Mouse (Mus musculus) lung, postnatal 36 days (tissue): ENCODE data around the gene Prdx5.

Experiments used
- DNase-seq: peaks from one replicate; pipeline ENCODE4 v3.0.0; 2022; ENCODE audit warnings: mixed read lengths

The Prdx5 gene

DNA sequence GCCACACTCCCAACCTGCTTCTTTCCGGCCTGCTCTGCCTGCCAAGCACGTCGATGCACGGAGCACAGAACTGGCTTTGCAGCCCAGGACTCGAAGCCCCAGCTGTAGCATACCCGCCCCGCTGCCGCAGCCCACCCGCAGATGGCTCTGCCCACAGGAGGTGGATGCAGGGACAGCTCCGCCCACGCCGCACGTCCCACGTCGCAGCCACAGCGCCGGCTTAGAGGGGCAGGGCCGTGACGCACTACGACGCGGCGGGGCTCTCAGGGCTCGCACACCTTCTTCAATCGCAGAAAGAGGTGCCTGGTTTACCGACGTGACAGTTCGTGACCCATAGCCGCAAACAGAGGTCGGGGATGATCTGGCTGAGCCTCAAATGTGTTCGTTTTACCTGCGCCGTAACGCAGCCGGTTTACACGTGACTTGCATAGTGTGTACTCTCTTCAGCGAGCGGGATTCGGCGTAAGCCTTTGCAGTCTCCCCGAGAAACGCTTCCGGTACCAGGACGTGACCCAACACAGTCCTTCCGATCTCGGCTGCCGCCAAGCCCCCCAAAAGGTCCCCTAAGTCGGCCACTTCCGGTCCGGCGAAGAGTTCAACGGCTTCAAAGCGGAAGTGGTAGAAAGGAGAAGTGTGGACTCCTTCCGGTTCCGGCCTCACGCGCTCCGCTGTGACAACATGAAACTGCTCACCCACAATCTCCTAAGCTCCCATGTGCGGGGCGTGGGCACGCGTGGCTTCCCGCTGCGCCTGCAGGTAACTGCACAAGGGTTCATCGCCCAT is at the start of gene Prdx5, which contains the start of gene Trmt112:
Gene Prdx5, minus strand, starts transcription at position 600 of the 783 bp plus-strand sequence.
Gene Trmt112, plus strand, starts transcription at position 192 of the 783 bp plus-strand sequence.
- peak; percentile 94 for DNase-seq

DNA sequence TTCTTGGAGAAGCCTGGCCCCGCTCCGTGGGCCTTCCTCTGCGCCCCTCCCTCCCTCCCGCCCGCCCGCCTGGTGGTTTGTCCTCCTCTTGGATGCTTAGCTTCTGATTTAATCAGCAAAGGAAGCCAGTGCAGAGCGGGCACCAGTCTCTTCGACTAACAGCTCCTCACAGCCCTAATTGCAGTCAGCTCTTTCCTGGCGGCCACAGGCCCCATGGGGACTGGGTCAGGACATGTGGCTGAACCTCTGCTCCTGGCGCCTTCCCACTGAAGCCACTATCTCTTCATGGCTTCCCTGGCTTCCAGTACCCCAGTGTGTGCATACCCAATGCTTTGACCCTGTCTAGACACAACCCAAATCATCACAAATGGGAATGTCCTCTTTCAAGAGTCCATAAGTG is 46.6 kb upstream of the Prdx5 start:
- DNase-seq: no peak

DNA sequence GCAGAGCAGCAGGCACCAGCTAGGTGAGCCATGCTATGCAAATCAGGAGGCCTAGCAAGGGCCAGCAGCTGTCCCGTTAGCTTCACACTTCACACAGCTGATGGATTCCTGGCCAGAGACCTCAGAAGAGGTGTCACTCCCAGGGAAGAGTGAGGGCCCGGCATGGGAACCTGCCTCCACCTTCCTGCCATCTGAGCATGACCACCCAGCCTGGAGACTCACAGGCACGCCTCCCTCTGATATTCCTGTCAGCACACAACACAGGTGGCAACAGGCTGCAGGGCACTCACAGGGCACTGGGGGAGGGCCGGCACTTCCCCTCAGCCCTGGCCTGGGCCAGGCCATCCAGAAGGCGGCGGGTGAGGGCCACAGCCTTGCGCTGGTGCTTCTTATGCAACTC is 45.5 kb upstream of the Prdx5 start:
- DNase-seq: no peak

DNA sequence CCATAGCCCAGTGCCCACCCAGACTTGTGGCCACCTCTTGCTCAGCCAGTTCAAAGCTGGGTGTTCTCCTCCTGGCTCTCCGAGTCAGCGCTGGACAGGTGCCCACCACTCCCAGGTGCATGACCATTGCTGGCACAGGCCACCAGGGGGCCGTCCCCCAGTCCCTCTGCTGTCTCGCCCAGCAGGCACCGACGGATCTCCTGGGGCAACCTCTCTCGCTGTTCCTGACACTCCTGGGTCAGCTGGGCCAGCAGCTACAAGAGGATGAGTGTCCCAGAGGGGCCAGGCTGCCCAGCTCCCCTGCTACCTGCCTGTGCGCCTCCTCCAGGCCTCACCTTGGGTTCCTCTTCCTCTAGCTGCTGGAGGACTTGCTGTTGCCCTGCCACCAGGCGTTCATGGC is 44.1 kb upstream of the Prdx5 start:
- peak; percentile 77 for DNase-seq

DNA sequence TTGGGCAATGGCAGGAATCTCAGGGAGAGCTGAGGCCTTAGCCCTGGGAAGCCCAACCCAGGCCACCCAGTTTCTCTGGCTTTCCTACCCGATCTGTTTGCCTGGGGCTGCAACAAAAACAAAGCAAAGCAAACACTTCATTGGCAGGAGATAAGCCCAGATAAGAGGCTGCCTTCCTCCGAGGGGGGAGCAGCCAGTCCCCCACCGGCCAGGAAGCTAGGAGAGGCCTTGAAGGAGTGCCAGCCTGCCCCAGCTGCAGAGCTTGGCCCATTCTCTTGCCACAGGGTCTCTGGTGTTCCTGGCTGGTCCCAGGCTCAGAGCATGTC is 42.8 kb upstream of the Prdx5 start:
- peak; percentile 91 for DNase-seq

DNA sequence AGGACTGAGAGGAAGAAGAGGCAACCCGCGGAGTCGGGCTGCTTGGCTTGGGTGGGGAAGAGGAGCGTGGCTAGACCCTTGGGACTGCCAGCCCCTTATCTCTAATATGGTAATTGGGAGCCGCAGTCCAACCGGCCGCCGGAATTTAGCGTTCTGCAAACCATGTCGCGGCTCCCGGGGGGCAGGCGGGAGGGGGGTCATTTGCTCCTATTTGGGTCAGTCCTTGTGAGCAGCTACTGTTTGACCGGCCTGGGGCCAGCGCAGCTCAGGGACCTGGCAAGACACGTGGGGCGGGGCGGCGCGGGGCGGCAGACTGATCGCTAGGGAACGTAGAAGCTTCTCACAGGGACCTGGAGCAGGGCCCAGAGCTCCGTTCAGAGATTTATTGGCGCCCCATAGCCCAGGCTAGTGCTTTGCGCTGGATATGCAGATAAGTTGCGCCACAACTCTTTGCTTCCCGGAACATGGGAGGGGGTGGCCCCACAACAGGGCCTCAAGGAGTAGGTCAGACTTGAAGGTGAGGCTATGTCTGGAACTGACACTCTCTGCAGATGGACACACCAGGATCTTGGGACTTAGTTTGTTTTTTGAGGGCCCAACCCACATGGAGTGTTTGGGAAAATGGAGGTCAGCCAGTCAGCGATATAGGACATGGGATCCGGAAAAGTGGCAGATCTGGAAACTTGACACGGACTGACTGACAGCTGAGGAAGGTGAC is 42.2 kb upstream of the Prdx5 start:
- DNase-seq: peak; percentile 84

DNA sequence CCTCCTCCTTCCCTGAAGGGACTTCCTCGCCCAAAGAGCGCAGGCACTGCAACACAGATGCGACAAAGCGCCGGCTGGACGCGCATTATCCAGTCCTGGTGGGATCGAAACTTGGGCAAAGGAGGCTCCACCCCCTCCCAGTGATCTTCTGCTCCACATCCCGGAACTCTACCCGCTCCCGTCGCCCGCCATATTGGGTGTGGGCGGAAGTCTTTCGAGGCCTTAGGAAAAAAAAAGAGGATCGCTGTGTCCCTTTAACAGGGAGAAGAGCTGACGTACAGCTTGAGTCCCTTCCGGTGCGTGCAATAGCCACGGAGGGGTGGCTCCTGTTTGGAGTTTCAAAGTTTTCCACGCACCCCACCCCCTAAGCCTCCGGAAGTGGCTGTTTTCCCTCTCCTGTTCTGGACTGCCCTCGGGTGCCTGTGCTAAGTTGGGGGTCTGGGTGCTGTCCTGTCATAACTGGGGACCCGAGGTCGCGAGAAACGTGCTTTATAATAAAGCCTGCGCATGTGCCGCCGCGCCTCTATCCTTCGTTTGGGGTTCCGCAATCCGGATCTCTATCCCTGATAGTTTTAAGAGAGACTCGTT is 41.6 kb upstream of the Prdx5 start:
- peak; percentile 98 for DNase-seq

DNA sequence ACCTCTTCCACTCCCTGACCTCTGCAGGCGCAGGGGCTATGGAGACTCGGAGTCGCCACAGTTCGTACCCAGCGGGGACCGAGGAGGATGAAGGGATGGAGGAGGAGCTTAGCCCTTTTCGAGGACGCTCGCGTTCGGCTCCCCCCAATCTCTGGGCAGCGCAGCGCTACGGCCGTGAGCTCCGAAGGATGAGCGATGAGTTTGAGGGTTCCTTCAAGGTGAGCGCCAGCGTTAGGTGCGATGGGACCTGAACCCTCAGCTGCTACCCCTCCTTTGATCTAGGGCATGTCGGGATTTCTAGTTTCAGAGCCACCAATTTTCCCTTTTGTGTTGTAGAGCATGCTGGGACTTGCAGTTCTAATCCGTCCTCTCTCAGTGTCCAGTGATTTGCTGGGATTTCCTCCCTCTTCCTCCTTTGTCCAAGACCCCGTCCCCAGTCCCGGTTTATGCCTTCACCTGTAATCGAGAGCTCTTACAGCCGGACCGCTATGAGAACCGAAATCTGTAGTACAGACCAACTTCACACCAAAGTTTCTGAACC is 40.8 kb upstream of the Prdx5 start:
- peak; percentile 56 for DNase-seq

DNA sequence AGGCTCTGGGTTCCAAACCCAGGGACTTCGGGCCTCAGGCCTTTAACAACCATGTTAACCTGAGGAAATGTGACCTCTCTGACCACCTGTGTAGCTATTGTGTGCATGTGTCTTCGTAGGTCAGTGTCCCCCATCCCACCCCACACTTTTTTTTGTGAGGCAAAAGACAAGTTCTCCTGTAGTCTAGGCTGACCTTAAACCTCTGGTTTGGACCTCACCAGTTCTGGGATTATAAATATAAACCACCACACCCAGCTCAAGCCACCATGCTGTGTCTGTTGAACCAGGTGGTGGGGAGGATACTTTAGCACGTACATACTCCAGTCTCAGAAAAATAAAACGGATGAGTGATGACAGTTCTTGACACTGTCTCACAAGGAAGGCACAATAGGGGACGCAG is 40.0 kb upstream of the Prdx5 start:
- DNase-seq: no peak

DNA sequence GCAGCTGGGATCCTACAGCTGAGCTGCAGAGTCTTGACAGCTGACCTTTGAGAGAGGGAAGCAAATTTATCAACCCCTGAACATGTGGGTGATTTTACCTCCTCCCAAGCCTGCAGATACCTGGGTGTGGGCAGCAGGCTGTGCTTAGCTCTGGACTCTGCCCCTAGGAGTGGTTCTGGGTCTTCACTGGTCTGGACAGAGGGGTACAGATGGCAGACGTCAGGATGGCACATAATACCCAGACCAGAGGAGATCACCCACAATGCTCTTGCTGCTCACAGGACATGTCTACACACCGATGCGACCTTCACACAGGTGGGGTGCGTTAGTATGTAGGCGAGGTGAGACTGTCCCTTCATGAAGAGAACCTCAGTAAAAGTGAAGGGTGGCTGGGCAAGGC is 39.6 kb upstream of the Prdx5 start:
- DNase-seq: no peak

DNA sequence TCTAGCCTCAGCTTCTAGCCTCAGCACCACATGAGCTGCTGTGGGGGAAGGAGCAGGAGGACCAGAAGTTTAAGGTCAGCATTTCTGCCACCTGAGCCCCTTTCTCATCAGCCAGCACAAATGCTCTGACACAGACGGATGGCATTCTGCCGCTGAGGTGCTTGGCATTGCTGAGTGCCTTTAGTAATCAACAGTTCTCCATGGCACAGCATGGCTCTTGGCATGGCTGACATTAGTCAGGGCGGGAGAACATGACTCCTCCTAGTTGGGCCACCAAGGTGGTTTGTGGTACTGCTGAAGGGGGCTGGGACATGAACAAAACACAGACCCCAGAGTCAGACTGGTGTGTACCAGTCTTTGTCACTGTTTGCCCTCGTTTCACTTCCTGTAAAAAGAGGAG is 38.3 kb upstream of the Prdx5 start:
- no peak for DNase-seq

DNA sequence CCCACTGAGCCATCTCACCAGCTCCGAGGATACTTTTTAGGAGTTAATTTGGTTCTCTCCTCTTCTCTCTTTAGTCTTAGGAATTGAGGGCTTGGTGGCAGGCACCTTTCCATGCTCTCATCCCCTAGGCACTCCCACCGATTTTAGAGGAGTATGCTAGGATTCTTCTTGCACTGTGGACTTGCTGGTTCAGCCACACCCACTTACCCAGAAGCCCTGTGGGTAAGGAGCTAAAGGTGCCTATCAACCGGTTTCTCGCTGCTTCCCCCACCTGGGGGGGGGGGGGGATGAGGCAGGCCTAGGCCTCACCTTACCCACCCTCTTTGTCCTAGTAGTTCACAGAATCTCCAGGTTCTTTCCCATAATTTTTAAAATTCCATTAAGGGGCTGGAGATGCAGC is 37.8 kb upstream of the Prdx5 start:
- no peak for DNase-seq

DNA sequence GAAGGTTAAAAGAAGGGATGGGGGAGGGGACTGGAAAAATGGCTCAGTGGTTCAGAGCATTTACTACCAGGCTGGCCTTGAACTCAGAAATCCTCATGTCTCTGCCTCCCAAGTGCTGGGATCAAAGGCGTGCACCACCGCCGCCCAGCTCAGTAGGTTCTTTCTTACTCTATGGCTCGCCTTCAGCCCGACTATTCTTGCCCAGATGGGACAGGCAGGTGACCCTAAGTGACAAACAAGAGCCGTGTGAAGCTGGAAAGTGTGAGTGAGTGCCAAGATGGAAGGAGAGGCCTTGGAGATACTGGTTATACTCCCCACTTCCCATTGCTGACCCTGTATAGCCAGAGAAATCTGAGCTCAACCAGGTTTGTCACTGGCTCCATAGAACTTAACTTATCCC is 33.8 kb upstream of the Prdx5 start:
- no peak for DNase-seq

DNA sequence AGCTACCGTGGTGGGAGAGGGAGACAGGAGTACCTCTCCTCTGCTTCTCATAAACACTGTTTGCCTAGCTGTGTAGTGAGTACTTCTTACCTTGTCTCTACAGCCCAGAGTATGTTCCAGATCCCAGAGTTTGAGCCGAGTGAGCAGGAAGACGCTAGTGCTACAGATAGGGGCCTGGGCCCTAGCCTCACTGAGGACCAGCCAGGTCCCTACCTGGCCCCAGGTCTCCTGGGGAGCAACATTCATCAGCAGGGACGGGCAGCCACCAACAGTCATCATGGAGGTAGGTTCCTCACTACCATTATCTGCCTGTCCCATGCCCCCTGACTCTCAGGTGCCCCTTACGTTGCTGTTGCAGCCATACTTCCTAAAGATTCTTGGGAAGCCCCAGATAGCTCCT is 32.9 kb upstream of the Prdx5 start:
- no peak for DNase-seq

DNA sequence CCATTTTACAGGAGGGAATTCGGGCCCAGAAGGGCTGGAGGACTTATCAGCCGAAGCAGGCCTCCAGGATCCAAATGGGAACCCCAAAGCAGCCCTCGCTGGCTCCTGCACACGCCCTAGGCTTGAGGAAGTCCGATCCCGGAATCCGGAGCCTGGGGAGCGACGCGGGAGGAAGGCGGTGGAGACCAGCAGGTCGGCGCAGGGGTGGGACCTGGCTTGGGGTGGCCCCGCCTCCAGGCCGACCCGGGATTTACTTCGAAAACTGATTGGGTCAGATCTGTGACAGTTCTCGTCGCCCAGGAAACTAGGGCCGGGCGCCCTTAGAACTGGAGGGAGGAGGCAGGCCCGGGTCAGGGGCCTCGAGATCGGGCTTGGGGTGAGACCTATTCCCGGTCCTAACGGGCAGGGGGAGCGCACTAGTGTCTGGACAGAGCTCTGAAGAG is 32.4 kb upstream of the Prdx5 start, which contains the start of gene Gpr137:
Gene Gpr137, minus strand, starts transcription at position 232 of the 443 bp plus-strand sequence.
- DNase-seq: peak; percentile 99

DNA sequence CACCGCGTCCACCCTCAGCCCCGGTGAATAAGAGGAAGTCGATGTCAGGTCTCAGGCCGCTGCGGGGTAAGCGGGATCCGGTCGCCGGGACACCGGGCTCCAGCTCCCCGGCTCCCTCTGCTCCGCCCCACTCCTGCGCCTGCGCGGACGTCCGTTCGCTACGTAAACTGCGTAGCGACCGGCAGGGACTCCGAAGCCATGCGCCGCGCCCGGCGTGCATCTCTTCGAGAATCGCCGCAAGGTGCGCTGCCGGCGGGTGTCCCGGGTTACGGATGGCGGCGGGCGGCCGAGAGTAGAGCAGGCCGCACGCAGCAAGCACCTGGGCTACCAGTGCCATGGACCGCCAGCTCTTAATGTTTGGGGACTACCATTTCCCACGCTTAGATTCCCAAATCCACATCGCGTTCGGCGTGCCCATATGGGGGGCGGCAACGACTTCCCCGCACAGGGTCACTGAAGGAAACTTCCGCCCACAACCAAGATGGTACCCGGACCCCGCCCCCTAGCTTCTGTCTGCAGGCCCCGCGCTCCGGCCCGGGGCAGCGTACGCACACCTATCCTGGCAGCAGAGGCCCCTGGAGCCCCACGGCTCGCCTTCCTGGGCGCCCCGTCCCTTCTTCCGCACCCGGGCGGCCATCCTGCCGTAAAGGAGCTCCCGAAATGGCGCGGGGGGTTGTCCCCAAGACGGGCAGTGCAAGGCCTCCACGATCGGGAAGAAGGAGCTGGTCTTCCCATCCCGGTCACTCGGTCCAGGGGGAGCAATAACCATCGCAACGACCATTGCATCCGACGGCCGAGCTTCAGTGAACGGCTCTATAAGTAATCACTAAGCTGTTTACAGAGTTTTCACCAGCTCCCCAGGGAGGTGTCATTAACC is 31.7 kb upstream of the Prdx5 start, which contains the start of gene Bad:
Gene Bad, plus strand, starts transcription at position 490 of the 877 bp plus-strand sequence.
- peak; percentile 95 for DNase-seq

DNA sequence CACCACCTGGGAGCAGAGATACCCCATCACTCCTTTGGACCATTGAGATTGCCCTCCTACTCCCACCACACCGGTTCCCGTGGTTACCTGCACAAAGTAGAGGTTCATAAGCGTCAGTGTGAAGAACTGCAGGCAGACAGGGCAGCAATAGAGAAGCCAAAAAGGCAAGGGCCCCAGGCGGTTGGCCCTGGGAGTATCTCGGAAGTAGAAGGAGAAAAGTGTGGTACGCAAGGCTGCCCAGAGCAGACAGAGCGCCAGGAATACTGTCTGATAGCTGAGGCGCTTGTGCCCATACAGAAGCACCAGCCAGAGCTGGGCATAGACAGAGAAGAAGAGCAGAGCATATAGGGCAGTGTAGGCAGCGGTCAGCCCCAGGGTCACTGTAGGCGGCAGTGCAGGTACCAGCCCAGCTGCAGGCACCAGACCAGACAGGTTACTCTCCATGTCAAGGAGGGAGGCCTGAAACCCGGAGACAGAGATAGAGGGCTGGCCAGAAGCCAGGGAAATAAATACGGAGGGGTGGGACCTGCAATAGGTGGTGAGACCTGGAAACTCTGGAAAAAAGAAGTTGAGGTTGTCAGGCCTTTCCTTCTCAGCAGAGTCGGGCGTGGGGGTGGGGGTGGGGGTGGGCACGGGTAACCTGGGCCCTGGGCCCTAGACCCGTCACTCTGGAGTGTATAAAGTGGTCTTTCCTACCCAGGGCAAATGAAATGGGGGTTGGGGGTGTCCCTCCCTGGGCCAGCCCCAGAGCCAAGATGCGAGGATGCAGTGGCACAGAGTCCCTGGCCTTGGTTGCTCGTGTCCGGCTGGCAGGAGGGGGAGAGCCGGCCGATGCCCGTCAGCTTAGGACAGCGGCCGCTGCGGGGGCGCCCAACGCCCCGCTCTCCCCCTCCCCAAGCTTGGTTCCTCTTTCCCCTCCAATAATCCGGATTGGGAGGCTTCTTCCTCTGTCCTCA is 30.8 kb upstream of the Prdx5 start:
- DNase-seq: no peak

DNA sequence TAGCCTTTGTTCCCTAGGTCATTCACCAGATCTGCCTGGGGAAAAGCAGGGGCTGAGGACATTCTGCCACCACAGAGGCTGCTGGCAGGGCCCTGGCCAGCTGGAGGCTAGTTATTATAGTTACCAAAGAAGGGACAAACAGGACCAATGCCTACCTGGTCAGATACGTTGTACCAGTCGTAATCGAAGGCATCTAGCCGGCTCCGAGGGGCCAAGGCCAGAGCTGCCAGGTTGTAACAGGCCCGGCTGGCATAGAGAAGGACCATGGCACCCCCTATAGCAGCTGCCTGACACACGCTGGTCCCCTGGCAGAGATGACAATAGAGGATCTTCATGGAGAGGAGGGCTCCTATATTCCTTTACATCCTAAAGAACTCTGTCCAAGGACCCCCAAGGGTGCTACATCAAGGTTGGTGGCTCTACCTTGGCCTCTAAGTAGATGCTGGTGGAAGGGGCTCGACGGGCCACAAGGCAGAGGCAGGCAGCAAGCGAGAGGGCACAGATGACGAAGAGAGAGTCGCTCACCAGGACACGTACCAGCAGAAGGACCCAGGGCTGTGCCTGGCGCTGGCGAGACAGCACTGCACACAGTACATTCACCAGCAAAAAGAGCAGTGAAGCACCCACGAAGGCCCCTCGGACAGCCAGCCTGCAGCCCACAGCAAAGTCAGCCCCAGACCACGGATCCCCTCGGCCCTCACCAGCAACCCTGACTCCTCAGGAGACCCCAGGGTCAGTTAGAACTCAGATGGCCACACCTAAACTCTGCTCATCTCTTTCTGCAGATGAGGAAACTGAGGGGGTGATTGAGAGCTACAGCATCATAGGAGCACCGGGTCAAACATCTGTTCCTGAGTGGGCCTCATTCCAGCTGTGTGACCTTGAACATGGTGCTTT is 29.4 kb upstream of the Prdx5 start:
- no peak for DNase-seq

DNA sequence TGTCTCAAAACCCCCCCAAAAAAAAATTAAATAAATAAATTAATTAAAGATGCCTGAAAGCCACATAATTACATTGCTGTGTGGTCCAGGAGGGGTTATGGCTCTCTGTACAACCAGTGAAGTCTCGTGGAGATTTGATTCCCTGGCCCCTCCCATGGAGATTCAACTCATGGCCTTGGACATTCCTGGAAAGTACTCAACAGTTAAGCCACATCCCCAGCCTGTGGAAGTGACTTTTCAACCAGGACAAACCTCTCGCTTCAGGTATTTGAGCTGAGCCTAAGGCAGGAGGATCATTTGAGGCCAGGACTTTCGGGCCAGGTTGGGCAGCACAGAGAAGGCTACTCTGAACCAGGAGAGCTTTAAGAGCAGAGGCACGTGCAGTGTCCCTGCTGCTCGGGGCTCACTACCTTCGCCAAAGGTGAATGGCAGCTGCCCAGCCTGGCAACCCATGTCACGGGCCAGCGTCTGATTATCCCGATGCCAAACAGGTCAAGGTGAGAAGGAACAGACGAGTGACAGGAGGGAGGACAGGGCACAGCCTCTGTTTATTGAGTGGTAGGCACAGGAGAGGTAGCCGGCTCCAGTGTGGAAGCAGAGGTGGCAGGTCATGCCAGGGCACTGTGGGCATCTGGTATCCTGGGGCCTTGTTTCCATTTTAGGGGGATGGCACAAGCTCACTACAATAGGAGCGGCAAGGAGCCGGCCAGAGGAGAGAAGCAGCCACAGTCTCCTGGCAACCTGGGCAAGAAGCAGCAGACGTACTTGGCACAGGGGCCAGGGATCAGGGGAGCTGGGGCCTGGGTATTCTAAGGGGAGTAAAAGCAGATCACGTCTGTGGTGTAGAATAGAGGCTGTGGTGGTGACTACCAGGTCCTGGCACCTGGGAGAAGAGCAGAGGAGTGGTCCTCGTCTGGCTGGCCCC is 27.9 kb upstream of the Prdx5 start:
- DNase-seq: no peak
